11 mouse cellular contexts compared by ENCODE assay signal in genomic region chr11:11962629-11962954, GRCm38 (mm10).
DNase-seq lines count a peak whose midpoint lies in the region; ATAC-seq and TF ChIP-seq lines count a peak whose summit lies in the region.
"Had no signal": no experiment of that assay in that cellular context is flagged by ENCODE, and none has a peak within 500 bp of the region (broad histone marks: within the 10 kb centered on the region; RNA-seq: fewer than 3 reads in every experiment).

No protein-coding gene starts in this region.

- ATAC-seq in midbrain, embryonic 14.5 days (ENCODE audit: low FRiP score, low TSS enrichment) = 0 out of 2 replicates have a peak, but pooled peaks have one; percentile 24
- no peak for ATAC-seq in midbrain, postnatal 0 days (ENCODE audit: low FRiP score)
- ATAC-seq in heart, embryonic 13.5 days (ENCODE audit: extremely low read depth, insufficient number of reproducible peaks, low FRiP score, low TSS enrichment) = peak; percentile 13; the same call in 1 of the 2 replicates
- ATAC-seq: forebrain, embryonic 16.5 days had no signal

- H3K4me3 ChIP-seq in gastrocnemius, adult 2 months = no peak overlapping the region
- H3K4me3 ChIP-seq in midbrain, embryonic 14.5 days (replicated peaks; ENCODE audit: low read depth, low read length) = no peak overlapping the region
- no peak overlapping the region for H3K4me3 ChIP-seq in midbrain, postnatal 0 days (ENCODE audit: low read depth, low read length)
- no peak overlapping the region for H3K4me3 ChIP-seq in heart, embryonic 13.5 days
- H3K4me3 ChIP-seq: neural tube, embryonic 13.5 days had no signal

- H3K27me3 ChIP-seq in midbrain, embryonic 14.5 days (ENCODE audit: control insufficient read depth, insufficient read depth, low read length) = no peaks in the 10 kb centered on the region
- H3K27me3 ChIP-seq in midbrain, postnatal 0 days (ENCODE audit: insufficient read depth, low read length) = no peaks in the 10 kb centered on the region
- no peaks in the 10 kb centered on the region for H3K27me3 ChIP-seq in heart, embryonic 13.5 days (replicated peaks)
- H3K27me3 ChIP-seq: neural tube, embryonic 13.5 days had no signal

- H3K9me3 ChIP-seq in midbrain, embryonic 14.5 days (ENCODE audit: control insufficient read depth, low read length) = no peaks in the 10 kb centered on the region
- H3K9me3 ChIP-seq in midbrain, postnatal 0 days (ENCODE audit: low read length) = no peaks in the 10 kb centered on the region
- H3K9me3 ChIP-seq in heart, embryonic 13.5 days = no peaks in the 10 kb centered on the region
- H3K9me3 ChIP-seq: neural tube, embryonic 13.5 days had no signal

- WGBS in midbrain, embryonic 14.5 days = 13% methylated on average over 5 of the region's 5 CpGs
- WGBS in midbrain, postnatal 0 days = 17% methylated on average over 5 of the region's 5 CpGs
- 9% methylated on average over 5 of the region's 5 CpGs for WGBS in heart, embryonic 13.5 days

- no peak overlapping the region for H3K4me2 ChIP-seq in midbrain, embryonic 14.5 days (ENCODE audit: low read length)
- H3K4me2 ChIP-seq in midbrain, postnatal 0 days (ENCODE audit: low read depth, low read length, poor library complexity, severe bottlenecking) = no peak overlapping the region
- H3K4me2 ChIP-seq in heart, embryonic 13.5 days = no peak overlapping the region
- H3K4me2 ChIP-seq: neural tube, embryonic 13.5 days had no signal

- peak overlapping the region; percentile 95 for H3K27ac ChIP-seq in gastrocnemius, adult 2 months
- H3K27ac ChIP-seq in midbrain, embryonic 14.5 days (replicated peaks; ENCODE audit: low read depth, low read length) = no peak overlapping the region
- no peak overlapping the region for H3K27ac ChIP-seq in midbrain, postnatal 0 days (ENCODE audit: low read depth, low read length)
- H3K27ac ChIP-seq in heart, embryonic 13.5 days (replicated peaks) = peak overlapping the region; percentile 98
- H3K27ac ChIP-seq: neural tube, embryonic 13.5 days had no signal

- no peak for TF ChIP-seq CTCF in gastrocnemius, adult 2 months (IDR thresholded peaks at IDR 0.05)
- TF ChIP-seq CTCF in midbrain, postnatal 0 days (IDR thresholded peaks at IDR 0.05) = no peak

- H3K4me1 ChIP-seq in midbrain, embryonic 14.5 days (ENCODE audit: control insufficient read depth, insufficient read depth, low read length) = no peaks in the 10 kb centered on the region; the same call in 1 of the 2 replicates
- no peaks in the 10 kb centered on the region; the same call in 1 of the 2 replicates for H3K4me1 ChIP-seq in midbrain, postnatal 0 days (ENCODE audit: insufficient read depth, low read length)
- peaks cover 96% of the 10 kb centered on the region for H3K4me1 ChIP-seq in heart, embryonic 13.5 days

- H3K9ac ChIP-seq in midbrain, embryonic 14.5 days (replicated peaks; ENCODE audit: low read length) = no peak overlapping the region
- H3K9ac ChIP-seq in midbrain, postnatal 0 days (replicated peaks; ENCODE audit: low read length, poor library complexity, severe bottlenecking) = no peak overlapping the region
- H3K9ac ChIP-seq in heart, embryonic 13.5 days = peak overlapping the region; percentile 33
- H3K9ac ChIP-seq: neural tube, embryonic 13.5 days had no signal

- H3K36me3 ChIP-seq in midbrain, embryonic 14.5 days (ENCODE audit: control insufficient read depth, insufficient read depth, low read length) = no peaks in the 10 kb centered on the region
- H3K36me3 ChIP-seq in midbrain, postnatal 0 days (ENCODE audit: insufficient read depth, low read length) = no peaks in the 10 kb centered on the region
- peaks cover 65% of the 10 kb centered on the region for H3K36me3 ChIP-seq in heart, embryonic 13.5 days

- peak; percentile 43 for DNase-seq in gastrocnemius, adult 2 months
- DNase-seq in gastrocnemius, postnatal 14 days = no peak
- peak; percentile 42 for DNase-seq in midbrain, embryonic 14.5 days
- DNase-seq in midbrain, postnatal 0 days (ENCODE audit: low spot score) = no peak
- DNase-seq in retina, postnatal 1 day = peak; percentile 72
- no peak for DNase-seq in left cerebral cortex, adult 9 months (ENCODE audit: low spot score in 2 of 2)
- no peak for DNase-seq in left cerebral cortex, postnatal 36 days (ENCODE audit: low spot score in 2 of 2)
- DNase-seq: cerebellum, adult 11 months had no signal

- intact Hi-C loops in gastrocnemius, adult 2 months (cut with DNase I) = no loop called here
- intact Hi-C loops in gastrocnemius, postnatal 14 days (cut with DNase I; ENCODE audit: low total_unique reads) = no loop called here
- intact Hi-C loops in left cerebral cortex, postnatal 36 days (cut with DNase I) = no loop called here

Comparison
In these comparisons a context has a peak if more than half of its experiments do, and no peak if none do; other contexts are left out.
1. DNase-seq: peak in gastrocnemius, adult 2 months (single experiment), midbrain, embryonic 14.5 days (single experiment) and retina, postnatal 1 day (single experiment); none in gastrocnemius, postnatal 14 days (single experiment), midbrain, postnatal 0 days (single experiment), left cerebral cortex, adult 9 months (0 of 2) and left cerebral cortex, postnatal 36 days (0 of 2).
2. H3K27ac ChIP-seq: peak in gastrocnemius, adult 2 months (single experiment) and heart, embryonic 13.5 days (single experiment); none in midbrain, embryonic 14.5 days (single experiment) and midbrain, postnatal 0 days (single experiment).